Mouse (Mus musculus): ENCODE measurements around the gene Timm9.

Gene Timm9

DNA sequence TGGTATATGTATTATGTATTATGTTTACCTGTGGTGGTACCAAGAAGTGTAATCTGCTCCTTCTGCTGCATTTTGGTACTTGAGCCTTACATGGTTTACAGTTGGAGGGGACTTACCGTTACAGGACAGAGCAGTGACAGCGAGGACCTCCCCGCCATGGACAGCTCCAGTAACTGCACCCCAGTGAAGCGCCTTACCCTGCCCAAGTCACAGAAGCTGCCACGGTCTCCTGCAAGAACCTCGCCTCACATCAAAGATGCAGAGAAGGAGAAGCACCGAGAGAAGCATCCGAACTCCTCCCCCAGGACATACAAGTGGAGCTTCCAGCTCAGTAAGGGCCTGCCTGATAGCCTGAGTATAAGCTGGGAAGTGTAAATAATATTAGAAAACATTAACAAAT, 50.2 kb downstream of the Timm9 start:
- DNase-seq, result no peak
